Mouse (Mus musculus): ENCODE measurements around the gene Lrrtm4. TPM values are rescaled to one million over a fixed set of nuclear protein-coding genes. Genes with fewer than 3 reads are reported as not detected.

Gene Lrrtm4
- polyA plus RNA-seq, 1 experiment: 0.08 TPM

GRCm38 (mm10) chr6:80186791-80187190 lies 168.1 kb downstream of the Lrrtm4 start:
- H3K4me3 ChIP-seq: no peak overlapping the region
- H3K4me2 ChIP-seq (ENCODE audit: low read depth): no peak overlapping the region
- no peak overlapping the region for H3ac ChIP-seq (ENCODE audit: control insufficient read depth, insufficient read length)
- TF ChIP-seq POLR2AphosphoS2 (IDR thresholded peaks at IDR 0.05; ENCODE audit: insufficient read length, low read depth): no peak
- TF ChIP-seq POLR2A (IDR thresholded peaks at IDR 0.05; ENCODE audit: insufficient read length, low read depth): no peak
- no peak for TF ChIP-seq MYOD1 (IDR thresholded peaks at IDR 0.05; ENCODE audit: control insufficient read depth in 1 of 3, insufficient read length in 2 of 3, low read depth in 2 of 3)
- TF ChIP-seq SRF (IDR thresholded peaks at IDR 0.05; ENCODE audit: control insufficient read depth, insufficient read length, low read depth): no peak
- no peak for TF ChIP-seq E2F4 (IDR thresholded peaks at IDR 0.05; ENCODE audit: insufficient read depth)
- no peak for TF ChIP-seq REST (IDR thresholded peaks at IDR 0.05; ENCODE audit: insufficient read depth, insufficient read length)
- no peak for TF ChIP-seq CEBPB (IDR thresholded peaks at IDR 0.05; ENCODE audit: insufficient read depth, poor library complexity, severe bottlenecking)
- no peak for TF ChIP-seq TCF12 (IDR thresholded peaks at IDR 0.05; ENCODE audit: insufficient read depth, poor library complexity, severe bottlenecking)
- no peak for TF ChIP-seq MAX (IDR thresholded peaks at IDR 0.05; ENCODE audit: low read depth)
- no peak for TF ChIP-seq MYOG (IDR thresholded peaks at IDR 0.05; ENCODE audit: control insufficient read depth in 1 of 3, insufficient read depth in 1 of 3, insufficient read length in 2 of 3, low read depth in 2 of 3)
- H3K79me2 ChIP-seq (ENCODE audit: control insufficient read depth, insufficient read depth): no peaks in the 10 kb centered on the region
- H3K27me3 ChIP-seq (ENCODE audit: control insufficient read depth, insufficient read depth, insufficient read length): no peaks in the 10 kb centered on the region
- no peaks in the 10 kb centered on the region for H3K36me3 ChIP-seq (ENCODE audit: control insufficient read depth, insufficient read depth)

- no peaks in the 10 kb centered on the region for H3K27me3 ChIP-seq (ENCODE audit: control insufficient read depth, insufficient read depth, insufficient read length)
Observed at GRCm38 (mm10) chr6:80209476-80209875, 190.8 kb downstream of the Lrrtm4 start.

GRCm38 (mm10) chr6:80210281-80210680 lies 191.6 kb downstream of the Lrrtm4 start:
- no peak overlapping the region for H3ac ChIP-seq (ENCODE audit: control insufficient read depth, insufficient read length)
- TF ChIP-seq TCF12 (IDR thresholded peaks at IDR 0.05; ENCODE audit: insufficient read depth, poor library complexity, severe bottlenecking) (no peak), POLR2AphosphoS2 (IDR thresholded peaks at IDR 0.05; ENCODE audit: insufficient read length, low read depth) (no peak), POLR2A (IDR thresholded peaks at IDR 0.05; ENCODE audit: insufficient read length, low read depth) (no peak), MYOD1 (IDR thresholded peaks at IDR 0.05; ENCODE audit: control insufficient read depth in 1 of 3, insufficient read length in 2 of 3, low read depth in 2 of 3) (no peak), MAX (IDR thresholded peaks at IDR 0.05; ENCODE audit: low read depth) (no peak)
- no peaks in the 10 kb centered on the region for H3K27me3 ChIP-seq (ENCODE audit: control insufficient read depth, insufficient read depth, insufficient read length)
- no peaks in the 10 kb centered on the region for H3K36me3 ChIP-seq (ENCODE audit: control insufficient read depth, insufficient read depth)
- H3K4me3 ChIP-seq: no peak overlapping the region
- no peaks in the 10 kb centered on the region for H3K79me2 ChIP-seq (ENCODE audit: control insufficient read depth, insufficient read depth)
- H3K4me2 ChIP-seq (ENCODE audit: low read depth): no peak overlapping the region

More at GRCm38 (mm10) chr6:80209476-80209875, 190.8 kb downstream of the Lrrtm4 start:
- no peak overlapping the region for H3K4me3 ChIP-seq
- no peaks in the 10 kb centered on the region for H3K79me2 ChIP-seq (ENCODE audit: control insufficient read depth, insufficient read depth)
- no peak overlapping the region for H3K4me2 ChIP-seq (ENCODE audit: low read depth)
- no peak overlapping the region for H3ac ChIP-seq (ENCODE audit: control insufficient read depth, insufficient read length)
- H3K36me3 ChIP-seq (ENCODE audit: control insufficient read depth, insufficient read depth): no peaks in the 10 kb centered on the region
- TF ChIP-seq E2F4 (IDR thresholded peaks at IDR 0.05; ENCODE audit: insufficient read depth) (no peak), USF1 (IDR thresholded peaks at IDR 0.05; ENCODE audit: low read depth) (no peak), MYOD1 (IDR thresholded peaks at IDR 0.05; ENCODE audit: control insufficient read depth in 1 of 3, insufficient read length in 2 of 3, low read depth in 2 of 3) (no peak), POLR2AphosphoS2 (IDR thresholded peaks at IDR 0.05; ENCODE audit: insufficient read length, low read depth) (no peak), CEBPB (IDR thresholded peaks at IDR 0.05; ENCODE audit: insufficient read depth, poor library complexity, severe bottlenecking) (no peak), SRF (IDR thresholded peaks at IDR 0.05; ENCODE audit: control insufficient read depth, insufficient read length, low read depth) (no peak), MYOG (IDR thresholded peaks at IDR 0.05; ENCODE audit: control insufficient read depth in 1 of 3, insufficient read depth in 1 of 3, insufficient read length in 2 of 3, low read depth in 2 of 3) (no peak), TCF3 (IDR thresholded peaks at IDR 0.05; ENCODE audit: insufficient read length, low read depth) (no peak), TCF12 (IDR thresholded peaks at IDR 0.05; ENCODE audit: insufficient read depth, poor library complexity, severe bottlenecking) (no peak), REST (IDR thresholded peaks at IDR 0.05; ENCODE audit: insufficient read depth, insufficient read length) (no peak), MAX (IDR thresholded peaks at IDR 0.05; ENCODE audit: low read depth) (no peak), POLR2A (IDR thresholded peaks at IDR 0.05; ENCODE audit: insufficient read length, low read depth) (no peak)

GRCm38 (mm10) chr6:80261595-80261994 lies 242.9 kb downstream of the Lrrtm4 start:
- no peaks in the 10 kb centered on the region for H3K27me3 ChIP-seq (ENCODE audit: control insufficient read depth, insufficient read depth, insufficient read length)
- H3K36me3 ChIP-seq (ENCODE audit: control insufficient read depth, insufficient read depth): no peaks in the 10 kb centered on the region
- no peak overlapping the region for H3K4me3 ChIP-seq
- H3K79me2 ChIP-seq (ENCODE audit: control insufficient read depth, insufficient read depth): no peaks in the 10 kb centered on the region
- no peak overlapping the region for H3K4me2 ChIP-seq (ENCODE audit: low read depth)
- no peak overlapping the region for H3ac ChIP-seq (ENCODE audit: control insufficient read depth, insufficient read length)
- TF ChIP-seq USF1 (IDR thresholded peaks at IDR 0.05; ENCODE audit: low read depth) (no peak), SRF (IDR thresholded peaks at IDR 0.05; ENCODE audit: control insufficient read depth, insufficient read length, low read depth) (no peak), TCF12 (IDR thresholded peaks at IDR 0.05; ENCODE audit: insufficient read depth, poor library complexity, severe bottlenecking) (no peak)

- Histone ChIP-seq H3K4me3 (no peak overlapping the region), H3K4me2 (ENCODE audit: low read depth) (no peak overlapping the region), H3ac (ENCODE audit: control insufficient read depth, insufficient read length) (no peak overlapping the region), H3K79me2 (ENCODE audit: control insufficient read depth, insufficient read depth) (no peaks in the 10 kb centered on the region), H3K27me3 (ENCODE audit: control insufficient read depth, insufficient read depth, insufficient read length) (no peaks in the 10 kb centered on the region), H3K36me3 (ENCODE audit: control insufficient read depth, insufficient read depth) (no peaks in the 10 kb centered on the region)
- no peak for TF ChIP-seq MAX (IDR thresholded peaks at IDR 0.05; ENCODE audit: low read depth)
- no peak for TF ChIP-seq REST (IDR thresholded peaks at IDR 0.05; ENCODE audit: insufficient read depth, insufficient read length)
- TF ChIP-seq MYOD1 (IDR thresholded peaks at IDR 0.05; ENCODE audit: control insufficient read depth in 1 of 3, insufficient read length in 2 of 3, low read depth in 2 of 3): no peak
- TF ChIP-seq TCF12 (IDR thresholded peaks at IDR 0.05; ENCODE audit: insufficient read depth, poor library complexity, severe bottlenecking): no peak
- TF ChIP-seq E2F4 (IDR thresholded peaks at IDR 0.05; ENCODE audit: insufficient read depth): no peak
- TF ChIP-seq SRF (IDR thresholded peaks at IDR 0.05; ENCODE audit: control insufficient read depth, insufficient read length, low read depth): no peak
- TF ChIP-seq POLR2A (IDR thresholded peaks at IDR 0.05; ENCODE audit: insufficient read length, low read depth): no peak
- no peak for TF ChIP-seq MYOG (IDR thresholded peaks at IDR 0.05; ENCODE audit: control insufficient read depth in 1 of 3, insufficient read depth in 1 of 3, insufficient read length in 2 of 3, low read depth in 2 of 3)
Observed at GRCm38 (mm10) chr6:80263972-80264371, 245.3 kb downstream of the Lrrtm4 start.
